Mouse (Mus musculus): ENCODE measurements around the gene Slc22a20. TPM values are rescaled to one million over a fixed set of nuclear protein-coding genes. Genes with fewer than 3 reads are reported as not detected.

Gene Slc22a20
- polyA plus RNA-seq, 1 experiment from 2014 or later = not detected

- peak within 1 kb of the TSS; percentile 73 for H3K27ac ChIP-seq (ENCODE audit: low read length)
- peak within 1 kb of the TSS; percentile 84 for H3K4me2 ChIP-seq (ENCODE audit: low read depth, low read length)
- no peaks in the 10 kb centered on the region for H3K27me3 ChIP-seq (ENCODE audit: control insufficient read depth, insufficient read depth, low read length)
- peaks cover 12% of the 10 kb centered on the region; the same call in 1 of the 2 replicates for H3K4me1 ChIP-seq (ENCODE audit: control insufficient read depth, insufficient read depth, low read length)
- H3K9ac ChIP-seq (ENCODE audit: low read length) = peak within 1 kb of the TSS; percentile 74
- no peaks in the 10 kb centered on the region for H3K9me3 ChIP-seq (replicated peaks; ENCODE audit: control insufficient read depth, low read length)
- H3K36me3 ChIP-seq (ENCODE audit: control insufficient read depth, insufficient read depth) = no peaks in the 10 kb centered on the region
- H3K4me3 ChIP-seq (ENCODE audit: low read length) = peak within 1 kb of the TSS; percentile 63
- WGBS = 3% methylated on average over 40 of the region's 40 CpGs
- ATAC-seq (replicated peaks; ENCODE audit: extremely low read depth, insufficient read depth, low FRiP score) = peak; percentile 72
Observed at GRCm38 (mm10) chr19:6015511-6016315, 29.8 kb upstream of the Slc22a20 start, which contains the start of gene Capn1. TSS of gene Capn1 (minus strand) at chr19:6015897.

DNA sequence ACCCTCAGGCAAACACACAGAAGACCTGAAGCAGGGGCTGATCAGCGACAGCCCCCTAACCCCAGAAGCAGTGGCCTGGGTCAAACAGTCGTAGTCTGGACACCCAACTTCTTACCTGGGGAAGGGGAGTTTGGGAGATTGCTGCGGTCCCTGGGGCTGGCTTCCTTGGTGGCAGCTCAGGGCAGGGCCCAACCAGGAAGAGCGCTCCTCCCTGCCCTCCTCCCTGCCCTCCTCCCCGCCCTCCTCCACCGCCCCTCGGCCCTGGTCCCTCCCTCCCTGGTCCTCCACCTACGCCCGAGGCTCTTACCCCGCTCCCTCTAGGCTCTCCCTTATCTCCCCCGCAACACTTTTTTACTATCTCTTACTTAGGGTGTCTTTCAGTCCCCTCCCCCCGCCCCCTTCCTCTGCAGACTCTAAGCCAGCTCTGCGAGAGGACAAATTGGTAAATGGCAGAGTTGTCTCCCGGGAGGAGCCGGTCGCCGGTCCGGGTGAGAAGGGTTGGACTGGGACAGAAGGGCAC lies 29.1 kb upstream of the Slc22a20 start:
- Histone ChIP-seq H3K4me1 (ENCODE audit: control insufficient read depth, insufficient read depth, low read length) (peaks cover 10% of the 10 kb centered on the region; the same call in 1 of the 2 replicates), H3K27ac (ENCODE audit: low read length) (peak overlapping the region; percentile 73), H3K4me2 (ENCODE audit: low read depth, low read length) (peak overlapping the region; percentile 84), H3K27me3 (ENCODE audit: control insufficient read depth, insufficient read depth, low read length) (no peaks in the 10 kb centered on the region), H3K36me3 (ENCODE audit: control insufficient read depth, insufficient read depth) (no peaks in the 10 kb centered on the region), H3K4me3 (ENCODE audit: low read length) (peak overlapping the region; percentile 63), H3K9ac (ENCODE audit: low read length) (peak overlapping the region; percentile 74), H3K9me3 (replicated peaks; ENCODE audit: control insufficient read depth, low read length) (no peaks in the 10 kb centered on the region)
- 4% methylated on average over 13 of the region's 18 CpGs for WGBS
- ATAC-seq (replicated peaks; ENCODE audit: extremely low read depth, insufficient read depth, low FRiP score) = peak; percentile 79

DNA sequence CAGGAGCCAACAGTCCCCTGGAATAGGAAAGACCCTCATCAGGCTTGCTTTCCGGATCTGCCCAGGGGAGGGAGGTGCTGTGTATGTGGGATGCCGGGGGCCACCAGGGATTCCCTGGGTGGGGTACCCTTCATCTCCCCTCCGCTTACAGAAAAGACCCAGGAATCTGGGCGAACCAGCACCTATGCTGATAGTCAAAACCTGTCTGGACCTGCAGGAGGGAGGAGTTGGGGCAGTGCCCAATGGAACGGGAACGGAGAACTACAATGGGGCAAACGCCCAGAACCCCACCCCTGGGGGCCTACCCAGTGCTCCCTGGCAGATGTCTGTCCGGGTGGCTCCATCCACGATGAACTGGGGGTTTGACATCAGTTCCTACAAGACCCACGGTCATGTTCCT lies 27.7 kb upstream of the Slc22a20 start:
- Histone ChIP-seq H3K27ac (ENCODE audit: low read length) (no peak overlapping the region), H3K4me1 (ENCODE audit: control insufficient read depth, insufficient read depth, low read length) (peaks cover 10% of the 10 kb centered on the region; the same call in 1 of the 2 replicates), H3K4me2 (ENCODE audit: low read depth, low read length) (no peak overlapping the region), H3K9ac (ENCODE audit: low read length) (no peak overlapping the region), H3K9me3 (replicated peaks; ENCODE audit: control insufficient read depth, low read length) (no peaks in the 10 kb centered on the region), H3K27me3 (ENCODE audit: control insufficient read depth, insufficient read depth, low read length) (no peaks in the 10 kb centered on the region), H3K4me3 (ENCODE audit: low read length) (no peak overlapping the region), H3K36me3 (ENCODE audit: control insufficient read depth, insufficient read depth) (no peaks in the 10 kb centered on the region)
- no peak for ATAC-seq (replicated peaks; ENCODE audit: extremely low read depth, insufficient read depth, low FRiP score)
- WGBS = 91% methylated on average over 10 of the region's 10 CpGs

DNA sequence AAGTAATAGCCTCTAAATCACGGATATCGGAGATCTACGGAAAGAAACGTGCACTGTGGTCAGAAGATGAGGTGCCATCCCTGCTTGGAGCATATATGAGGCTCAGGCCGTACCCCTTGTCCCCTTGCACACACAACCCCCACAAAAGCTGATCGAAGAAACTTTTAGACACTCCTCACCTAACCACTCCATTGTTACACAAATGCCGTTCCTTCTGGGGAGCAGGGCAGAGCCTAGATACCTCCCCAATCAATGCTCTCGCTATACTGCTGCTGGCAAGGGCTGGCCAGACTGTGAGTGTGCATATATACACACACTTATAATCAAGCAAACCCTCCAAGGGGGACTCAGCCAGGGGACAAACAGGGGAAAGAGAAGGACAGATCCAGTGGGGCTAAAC lies 23.2 kb upstream of the Slc22a20 start:
- H3K4me1 ChIP-seq (ENCODE audit: control insufficient read depth, insufficient read depth, low read length) = no peaks in the 10 kb centered on the region; the same call in 1 of the 2 replicates
- H3K36me3 ChIP-seq (ENCODE audit: control insufficient read depth, insufficient read depth) = peaks cover 3% of the 10 kb centered on the region
- no peak overlapping the region for H3K4me3 ChIP-seq (ENCODE audit: low read length)
- ATAC-seq (replicated peaks; ENCODE audit: extremely low read depth, insufficient read depth, low FRiP score) = no peak
- 79% methylated on average over 8 of the region's 8 CpGs for WGBS
- no peaks in the 10 kb centered on the region for H3K27me3 ChIP-seq (ENCODE audit: control insufficient read depth, insufficient read depth, low read length)
- no peak overlapping the region for H3K9ac ChIP-seq (ENCODE audit: low read length)
- H3K9me3 ChIP-seq (replicated peaks; ENCODE audit: control insufficient read depth, low read length) = no peaks in the 10 kb centered on the region
- H3K27ac ChIP-seq (ENCODE audit: low read length) = no peak overlapping the region
- no peak overlapping the region for H3K4me2 ChIP-seq (ENCODE audit: low read depth, low read length)

GRCm38 (mm10) chr19:6007013-6007412 lies 21.1 kb upstream of the Slc22a20 start:
- no peak for ATAC-seq (replicated peaks; ENCODE audit: extremely low read depth, insufficient read depth, low FRiP score)
- H3K4me3 ChIP-seq (ENCODE audit: low read length) = no peak overlapping the region
- H3K27ac ChIP-seq (ENCODE audit: low read length) = no peak overlapping the region
- H3K4me2 ChIP-seq (ENCODE audit: low read depth, low read length) = no peak overlapping the region
- no peak overlapping the region for H3K9ac ChIP-seq (ENCODE audit: low read length)
- WGBS = 86% methylated on average over 13 of the region's 13 CpGs
- no peaks in the 10 kb centered on the region for H3K4me1 ChIP-seq (ENCODE audit: control insufficient read depth, insufficient read depth, low read length)
- H3K27me3 ChIP-seq (ENCODE audit: control insufficient read depth, insufficient read depth, low read length) = no peaks in the 10 kb centered on the region
- H3K36me3 ChIP-seq (ENCODE audit: control insufficient read depth, insufficient read depth) = peaks cover 3% of the 10 kb centered on the region
- no peaks in the 10 kb centered on the region for H3K9me3 ChIP-seq (replicated peaks; ENCODE audit: control insufficient read depth, low read length)

GRCm38 (mm10) chr19:6005541-6005940 lies 19.6 kb upstream of the Slc22a20 start:
- Histone ChIP-seq H3K36me3 (ENCODE audit: control insufficient read depth, insufficient read depth) (peaks cover 3% of the 10 kb centered on the region), H3K4me3 (ENCODE audit: low read length) (no peak overlapping the region), H3K27ac (ENCODE audit: low read length) (no peak overlapping the region), H3K9me3 (replicated peaks; ENCODE audit: control insufficient read depth, low read length) (no peaks in the 10 kb centered on the region), H3K4me2 (ENCODE audit: low read depth, low read length) (no peak overlapping the region), H3K27me3 (ENCODE audit: control insufficient read depth, insufficient read depth, low read length) (no peaks in the 10 kb centered on the region), H3K4me1 (ENCODE audit: control insufficient read depth, insufficient read depth, low read length) (no peaks in the 10 kb centered on the region), H3K9ac (ENCODE audit: low read length) (no peak overlapping the region)
- whole genome bisulfite sequencing = 59% methylated on average over 11 of the region's 11 CpGs
- ATAC-seq (replicated peaks; ENCODE audit: extremely low read depth, insufficient read depth, low FRiP score) = no peak

- H3K36me3 ChIP-seq (ENCODE audit: control insufficient read depth, insufficient read depth) = no peaks in the 10 kb centered on the region
- no peak overlapping the region for H3K9ac ChIP-seq (ENCODE audit: low read length)
- no peaks in the 10 kb centered on the region for H3K9me3 ChIP-seq (replicated peaks; ENCODE audit: control insufficient read depth, low read length)
- H3K27ac ChIP-seq (ENCODE audit: low read length) = no peak overlapping the region
- H3K4me1 ChIP-seq (ENCODE audit: control insufficient read depth, insufficient read depth, low read length) = no peaks in the 10 kb centered on the region
- H3K27me3 ChIP-seq (ENCODE audit: control insufficient read depth, insufficient read depth, low read length) = no peaks in the 10 kb centered on the region
- 62% methylated on average over 5 of the region's 5 CpGs for WGBS
- H3K4me2 ChIP-seq (ENCODE audit: low read depth, low read length) = no peak overlapping the region
- no peak overlapping the region for H3K4me3 ChIP-seq (ENCODE audit: low read length)
- ATAC-seq (replicated peaks; ENCODE audit: extremely low read depth, insufficient read depth, low FRiP score) = no peak
Observed at GRCm38 (mm10) chr19:5999969-6000368, 14.0 kb upstream of the Slc22a20 start.

- no peaks in the 10 kb centered on the region for H3K9me3 ChIP-seq (replicated peaks; ENCODE audit: control insufficient read depth, low read length)
- ATAC-seq (replicated peaks; ENCODE audit: extremely low read depth, insufficient read depth, low FRiP score) = no peak
- no peak overlapping the region for H3K4me2 ChIP-seq (ENCODE audit: low read depth, low read length)
- 61% methylated on average over 3 of the region's 3 CpGs for WGBS
- no peaks in the 10 kb centered on the region for H3K27me3 ChIP-seq (ENCODE audit: control insufficient read depth, insufficient read depth, low read length)
- no peak overlapping the region for H3K4me3 ChIP-seq (ENCODE audit: low read length)
- H3K4me1 ChIP-seq (ENCODE audit: control insufficient read depth, insufficient read depth, low read length) = no peaks in the 10 kb centered on the region
- H3K36me3 ChIP-seq (ENCODE audit: control insufficient read depth, insufficient read depth) = no peaks in the 10 kb centered on the region
- H3K27ac ChIP-seq (ENCODE audit: low read length) = no peak overlapping the region
- no peak overlapping the region for H3K9ac ChIP-seq (ENCODE audit: low read length)
Observed at GRCm38 (mm10) chr19:5998180-5998579, 12.2 kb upstream of the Slc22a20 start.

- H3K9ac ChIP-seq (ENCODE audit: low read length) = no peak overlapping the region
- H3K9me3 ChIP-seq (replicated peaks; ENCODE audit: control insufficient read depth, low read length) = no peaks in the 10 kb centered on the region
- no peak for ATAC-seq (replicated peaks; ENCODE audit: extremely low read depth, insufficient read depth, low FRiP score)
- 83% methylated on average over 14 of the region's 14 CpGs for WGBS
- no peak overlapping the region for H3K4me2 ChIP-seq (ENCODE audit: low read depth, low read length)
- no peaks in the 10 kb centered on the region for H3K4me1 ChIP-seq (ENCODE audit: control insufficient read depth, insufficient read depth, low read length)
- H3K27ac ChIP-seq (ENCODE audit: low read length) = no peak overlapping the region
- no peaks in the 10 kb centered on the region for H3K36me3 ChIP-seq (ENCODE audit: control insufficient read depth, insufficient read depth)
- H3K4me3 ChIP-seq (ENCODE audit: low read length) = no peak overlapping the region
- no peaks in the 10 kb centered on the region for H3K27me3 ChIP-seq (ENCODE audit: control insufficient read depth, insufficient read depth, low read length)
Observed at GRCm38 (mm10) chr19:5994711-5995110, 8.8 kb upstream of the Slc22a20 start.

All from heart, embryonic 16.5 days (tissue).